Mouse (Mus musculus) R1 (cell line): ENCODE measurements around the gene Gse1.

ENCODE experiments used
- DNase-seq: peaks from one replicate; pipeline ENCODE4 v3.0.0-alpha.2; 2018; ENCODE audit warnings: low read depth, low spot score

Gene Gse1

GRCm38 (mm10) chr8:120297000-120297399 lies 68.7 kb downstream of the Gse1 start:
- DNase-seq, result no peak

GRCm38 (mm10) chr8:120298601-120299532 lies 70.6 kb downstream of the Gse1 start:
- peak; percentile 54 for DNase-seq

- peak; percentile 74 for DNase-seq
Measured at GRCm38 (mm10) chr8:120300601-120301141, 72.4 kb downstream of the Gse1 start.

- DNase-seq, result no peak
Measured at GRCm38 (mm10) chr8:120302941-120303675, 74.9 kb downstream of the Gse1 start.

- no peak for DNase-seq
Measured at GRCm38 (mm10) chr8:120304097-120304496, 75.8 kb downstream of the Gse1 start.

GRCm38 (mm10) chr8:120305800-120306385 lies 77.6 kb downstream of the Gse1 start:
- DNase-seq, result no peak

GRCm38 (mm10) chr8:120307103-120307502 lies 78.8 kb downstream of the Gse1 start:
- DNase-seq, result peak; percentile 12

- no peak for DNase-seq
Measured at GRCm38 (mm10) chr8:120307528-120307927, 79.3 kb downstream of the Gse1 start.

GRCm38 (mm10) chr8:120308131-120308530 lies 79.9 kb downstream of the Gse1 start:
- DNase-seq, result no peak

- no peak for DNase-seq
Measured at GRCm38 (mm10) chr8:120308553-120308952, 80.3 kb downstream of the Gse1 start.

- peak; percentile 24 for DNase-seq
Measured at GRCm38 (mm10) chr8:120309326-120309725, 81.1 kb downstream of the Gse1 start.

- no peak for DNase-seq
Measured at GRCm38 (mm10) chr8:120310063-120310462, 81.8 kb downstream of the Gse1 start.

- DNase-seq, result no peak
Measured at GRCm38 (mm10) chr8:120312452-120312851, 84.2 kb downstream of the Gse1 start.

GRCm38 (mm10) chr8:120313674-120314073 lies 85.4 kb downstream of the Gse1 start:
- no peak for DNase-seq

GRCm38 (mm10) chr8:120314932-120315331 lies 86.7 kb downstream of the Gse1 start:
- DNase-seq, result no peak

- DNase-seq, result peak; percentile 56
Measured at GRCm38 (mm10) chr8:120315644-120316043, 87.4 kb downstream of the Gse1 start.

- no peak for DNase-seq
Measured at GRCm38 (mm10) chr8:120316707-120317106, 88.5 kb downstream of the Gse1 start.

GRCm38 (mm10) chr8:120317118-120317824 lies 89.0 kb downstream of the Gse1 start:
- DNase-seq, result no peak

- DNase-seq, result no peak
Measured at GRCm38 (mm10) chr8:120318476-120318991, 90.3 kb downstream of the Gse1 start.

GRCm38 (mm10) chr8:120319449-120319848 lies 91.2 kb downstream of the Gse1 start:
- DNase-seq, result peak; percentile 82

- no peak for DNase-seq
Measured at GRCm38 (mm10) chr8:120320146-120320545, 91.9 kb downstream of the Gse1 start.
